Mouse (Mus musculus) gastrocnemius, postnatal 25 days (tissue): ENCODE data around the gene Hist1h3f. TPM values are rescaled to one million over a fixed set of nuclear protein-coding genes. Genes with fewer than 3 reads are reported as not detected.
"Not testable (repeated sequence)": the region's sequence is repeated elsewhere in the genome, so short reads cannot be mapped to it uniquely, and the experiment has no call there.

Experiments used
- DNase-seq: peaks from one replicate; pipeline ENCODE4 v3.0.0; 2022
- microRNA-seq, 2 experiments: library from miRNA; unstranded; fragments of <30 nt; microRNA quantifications; one replicate each; pipeline ENCODE4 v1.2.0; 2021; ENCODE audit warnings: borderline replicate concordance in 2 of 2
- total RNA-seq, 2 experiments: library from RNA; stranded (reverse); gene quantifications; 1 replicate in 1 of 2; 2 replicates in 1 of 2; pipeline ENCODE4 v1.2.3; 2021

Gene Hist1h3f
- total RNA-seq, 2 experiments from 2014 or later, result 5.0 to 6.6 TPM

GRCm38 (mm10) chr13:23583387-23584068 lies 39.7 kb downstream of the Hist1h3f start:
- no peak for DNase-seq

- DNase-seq, result no peak
Observed at GRCm38 (mm10) chr13:23584331-23584730, 40.5 kb downstream of the Hist1h3f start.

GRCm38 (mm10) chr13:23585029-23585441 lies 41.2 kb downstream of the Hist1h3f start:
- peak; percentile 40 for DNase-seq

GRCm38 (mm10) chr13:23585442-23586098 lies 41.7 kb downstream of the Hist1h3f start:
- DNase-seq, result peak; percentile 62

- no peak for DNase-seq
Observed at GRCm38 (mm10) chr13:23586099-23586939, 42.5 kb downstream of the Hist1h3f start.

GRCm38 (mm10) chr13:23586940-23587225 lies 43.0 kb downstream of the Hist1h3f start:
- DNase-seq, result no peak

GRCm38 (mm10) chr13:23591206-23591605 lies 47.4 kb downstream of the Hist1h3f start:
- DNase-seq, result no peak

- DNase-seq, result not testable (repeated sequence)
Observed at GRCm38 (mm10) chr13:23591886-23592285, 48.0 kb downstream of the Hist1h3f start.

- DNase-seq, result no peak
Observed at GRCm38 (mm10) chr13:23592614-23593013, 48.8 kb downstream of the Hist1h3f start.

- no peak for DNase-seq
Observed at GRCm38 (mm10) chr13:23593051-23593770, 49.4 kb downstream of the Hist1h3f start.

Small RNAs within 50 kb of the gene (microRNA-seq; reads per million reads assigned to microRNA genes)
- gene Gm44297 (0 reads per million in 2 experiments), gene Gm44359 (0 reads per million in 2 experiments), gene Gm44394 (0 reads per million in 2 experiments), gene n-TStga1 (0 reads per million in 2 experiments)

Other genes starting within 250 kb of the Hist1h3f start
- 10 to 100 TPM in 1 of 2 experiments, 1 to 10 TPM in 1; 8.8 to 10.3 TPM for gene Zfp322a, start 174.8 kb upstream of the Hist1h3f start, total RNA-seq
- gene Abt1, start 120.2 kb upstream of the Hist1h3f start, total RNA-seq, result 1 to 10 TPM; 2.9 to 3.7 TPM
- gene Btn1a1, start 78.2 kb upstream of the Hist1h3f start, total RNA-seq, result not detected
- not detected for gene Btn2a2, start 55.2 kb upstream of the Hist1h3f start, total RNA-seq
- gene Hist1h4h, start 13.0 kb upstream of the Hist1h3f start, total RNA-seq, result 100 to 1,000 TPM; 156 to 160 TPM
- gene Hist1h2af, start 10.1 kb upstream of the Hist1h3f start, total RNA-seq, result 10 to 100 TPM in 1 of 2 experiments, 1 to 10 TPM in 1; 9.5 to 14.9 TPM
- 1 to 10 TPM; 2.0 to 3.9 TPM for gene Hist1h3g, start 8.6 kb upstream of the Hist1h3f start, total RNA-seq
- 1 to 10 TPM in 1 of 2 experiments, under 1 TPM in 1; 0.90 to 1.7 TPM for gene Hist1h2bh, start 660 bp upstream of the Hist1h3f start, total RNA-seq
- 10 to 100 TPM; 15.2 to 26.3 TPM for gene Hist1h4f, start 7.6 kb downstream of the Hist1h3f start, total RNA-seq
- gene Hist1h1d, start 9.2 kb downstream of the Hist1h3f start, total RNA-seq, result 1 to 10 TPM; 1.2 to 2.3 TPM
- gene Hist1h3e, start 18.3 kb downstream of the Hist1h3f start, total RNA-seq, result 10 to 100 TPM; 11.7 to 13.0 TPM
- gene Hist1h2ae, start 27.2 kb downstream of the Hist1h3f start, total RNA-seq, result 1 to 10 TPM in 1 of 2 experiments, under 1 TPM in 1; 0.54 to 2.5 TPM
- gene Hist1h2bg, start 27.3 kb downstream of the Hist1h3f start, total RNA-seq, result 10 to 100 TPM; 24.4 to 24.5 TPM
- gene Hist1h2bf, start 30.1 kb downstream of the Hist1h3f start, total RNA-seq, result 10 to 100 TPM; 10.4 TPM
- gene Hist1h2ad, start 30.3 kb downstream of the Hist1h3f start, total RNA-seq, result 1 to 10 TPM; 1.5 to 5.5 TPM
- 1 to 10 TPM; 3.4 to 3.8 TPM for gene Hist1h3d, start 31.7 kb downstream of the Hist1h3f start, total RNA-seq
- gene Hist1h4d, start 37.5 kb downstream of the Hist1h3f start, total RNA-seq, result 10 to 100 TPM; 35.7 to 38.0 TPM
- gene Hist1h2be, start 77.1 kb downstream of the Hist1h3f start, total RNA-seq, result 10 to 100 TPM; 18.0 to 18.2 TPM
- gene Hist1h1e, start 78.5 kb downstream of the Hist1h3f start, total RNA-seq, result 10 to 100 TPM; 40.0 to 45.3 TPM
- gene Hist1h2ac, start 139.9 kb downstream of the Hist1h3f start, total RNA-seq, result 1 to 10 TPM in 1 of 2 experiments, under 1 TPM in 1; 0.84 to 2.0 TPM
- gene Hist1h2bc, start 140.1 kb downstream of the Hist1h3f start, total RNA-seq, result 10 to 100 TPM; 67.0 to 81.6 TPM
- not detected for gene Hist1h1t, start 151.8 kb downstream of the Hist1h3f start, total RNA-seq
- gene Hist1h4c, start 154.4 kb downstream of the Hist1h3f start, total RNA-seq, result 10 to 100 TPM; 53.1 to 63.8 TPM
- 10 to 100 TPM; 14.7 to 24.7 TPM for gene Hfe, start 166.8 kb downstream of the Hist1h3f start, total RNA-seq
- 100 to 1,000 TPM; 156 to 159 TPM for gene Hist1h1c, start 194.8 kb downstream of the Hist1h3f start, total RNA-seq
- gene Hist1h3c, start 201.6 kb downstream of the Hist1h3f start, total RNA-seq, result 1 to 10 TPM; 5.0 to 7.1 TPM
- gene Hist1h2bb, start 202.7 kb downstream of the Hist1h3f start, total RNA-seq, result 10 to 100 TPM in 1 of 2 experiments, 1 to 10 TPM in 1; 5.9 to 10.7 TPM
- 10 to 100 TPM in 1 of 2 experiments, 1 to 10 TPM in 1; 9.5 to 11.0 TPM for gene Hist1h2ab, start 207.1 kb downstream of the Hist1h3f start, total RNA-seq
- gene Hist1h3b, start 208.2 kb downstream of the Hist1h3f start, total RNA-seq, result 10 to 100 TPM in 1 of 2 experiments, 1 to 10 TPM in 1; 9.6 to 17.3 TPM
- gene Hist1h4b, start 213.0 kb downstream of the Hist1h3f start, total RNA-seq, result 10 to 100 TPM in 1 of 2 experiments, 1 to 10 TPM in 1; 8.6 to 18.2 TPM
- gene Hist1h4a, start 217.2 kb downstream of the Hist1h3f start, total RNA-seq, result 10 to 100 TPM in 1 of 2 experiments, 1 to 10 TPM in 1; 8.0 to 13.6 TPM
- 10 to 100 TPM; 10.2 to 14.0 TPM for gene Hist1h3a, start 218.3 kb downstream of the Hist1h3f start, total RNA-seq
- 1 to 10 TPM; 5.3 to 7.9 TPM for gene Hist1h1a, start 219.6 kb downstream of the Hist1h3f start, total RNA-seq
- gene Trim38, start 225.9 kb downstream of the Hist1h3f start, total RNA-seq, result not detected